Mouse (Mus musculus) Patski (cell line): ENCODE results near the gene Acp2. TPM values are rescaled to one million over a fixed set of nuclear protein-coding genes. Genes with fewer than 3 reads are reported as not detected.

ENCODE experiments used
- ATAC-seq: fragments of 100-300 bp; one replicate; pipeline ENCODE4 v1.8.0; 2021
- CTCF ChIA-PET: fragments of 350-600 bp; sonication (Branson Sonifier 250); formaldehyde crosslinking; loops from one replicate; lab custom pipeline; 2022; ENCODE audit warnings: inconsistent platforms; lab: Charles Lee
- POLR2A ChIA-PET: fragments of 350-600 bp; sonication (Branson Sonifier 250); formaldehyde crosslinking; loops from one replicate; lab custom pipeline; 2022; ENCODE audit warnings: antibody characterized with exemption, inconsistent platforms; lab: Charles Lee
- DNase-seq: peaks from one replicate; pipeline ENCODE4 v3.0.0-alpha.2; 2011; ENCODE audit warnings: low read depth, low spot score
- H3K27me3 ChIP-seq: fragments of 371-371 bp; one replicate; pipeline ENCODE4 v1.5.1; 2021
- CTCF ChIP-seq: fragments of 100-300 bp; IDR thresholded peaks from one replicate; pipeline ENCODE4 v1.5.1; 2021
- in situ Hi-C: fragments of 300-500 bp; cut with MboI; formaldehyde crosslinking; loops from 3 replicates; pipeline ENCODE4 v1.11.1; 2018; ENCODE audit warnings: low pct_unique_long_range_greater_than_20kb, mixed read lengths
- polyA plus RNA-seq: library from polyadenylated mRNA; unstranded; gene quantifications from one replicate; pipeline ENCODE4 v1.2.3, GENCODE M21; 2021

Gene Acp2
- polyA plus RNA-seq, 1 experiment from 2014 or later = 45.2 TPM

- TF ChIP-seq CTCF = no peak
- no peaks in the 10 kb centered on the region for H3K27me3 ChIP-seq
- CTCF ChIA-PET = no interaction called here
- DNase-seq (no peak), ATAC-seq (no peak)
- in situ Hi-C loops = no loop called here
- POLR2A ChIA-PET = no interaction called here
Measured at GRCm38 (mm10) chr2:91175490-91175889, 27.2 kb upstream of the Acp2 start.

GRCm38 (mm10) chr2:91176234-91176633 is 26.5 kb upstream of the Acp2 start:
- TF ChIP-seq CTCF = no peak
- POLR2A ChIA-PET = no interaction called here
- ATAC-seq (no peak), DNase-seq (no peak)
- H3K27me3 ChIP-seq = no peaks in the 10 kb centered on the region
- in situ Hi-C loops = no loop called here
- CTCF ChIA-PET = no interaction called here

GRCm38 (mm10) chr2:91179825-91180224 is 22.9 kb upstream of the Acp2 start:
- DNase-seq = no peak
- in situ Hi-C loops = no loop called here
- CTCF ChIA-PET = interaction anchor here (1.1 to 1.3 kb wide), 2 partner anchors 26 to 65 kb away, joined by 3 read pairs; no protein-coding TSS in a partner anchor
- POLR2A ChIA-PET = no interaction called here
- ATAC-seq = no peak
- H3K27me3 ChIP-seq = no peaks in the 10 kb centered on the region
- TF ChIP-seq CTCF = no peak

GRCm38 (mm10) chr2:91180706-91181105 is 22.0 kb upstream of the Acp2 start:
- ChIA-PET CTCF (no interaction called here), POLR2A (no interaction called here)
- no peaks in the 10 kb centered on the region for H3K27me3 ChIP-seq
- TF ChIP-seq CTCF = no peak
- ATAC-seq (no peak), DNase-seq (no peak)
- in situ Hi-C loops = no loop called here

- DNase-seq = no peak
- POLR2A ChIA-PET = interaction anchor here (0.7 to 1.1 kb wide), 2 partner anchors 20 to 50 kb away, joined by 3 read pairs; partner anchors contain the start of gene Nr1h3
- in situ Hi-C loops = no loop called here
- ATAC-seq = no peak
- no peak for TF ChIP-seq CTCF
- H3K27me3 ChIP-seq = no peaks in the 10 kb centered on the region
- CTCF ChIA-PET = no interaction called here
Measured at GRCm38 (mm10) chr2:91182016-91182404, 20.7 kb upstream of the Acp2 start.

- POLR2A ChIA-PET = interaction anchor here (1.1 kb wide), 1 partner anchor 20 kb away, joined by 3 read pairs; the partner anchor contains the start of gene Nr1h3
- in situ Hi-C loops = no loop called here
- peak; percentile 89 for ATAC-seq
- no peak for DNase-seq
- no peak for TF ChIP-seq CTCF
- no peaks in the 10 kb centered on the region for H3K27me3 ChIP-seq
- CTCF ChIA-PET = no interaction called here
Measured at GRCm38 (mm10) chr2:91182405-91183147, 20.1 kb upstream of the Acp2 start.

GRCm38 (mm10) chr2:91183148-91183513 is 19.6 kb upstream of the Acp2 start:
- peak; percentile 77 for DNase-seq
- CTCF ChIA-PET = no interaction called here

GRCm38 (mm10) chr2:91183711-91184405 is 18.8 kb upstream of the Acp2 start, which contains the start of gene Madd:
Gene Madd (minus strand): TSS chr2:91183837.
- POLR2A ChIA-PET = interaction anchor here (0.7 kb wide), 2 partner anchors 53 to 372 kb away, joined by 3 read pairs; no protein-coding TSS in a partner anchor
- no peaks in the 10 kb centered on the region for H3K27me3 ChIP-seq
- DNase-seq = no peak
- CTCF ChIA-PET = no interaction called here
- in situ Hi-C loops = no loop called here
- TF ChIP-seq CTCF = no peak
- ATAC-seq = no peak

More at GRCm38 (mm10) chr2:91183148-91183513, 19.6 kb upstream of the Acp2 start:
- TF ChIP-seq CTCF = no peak
- in situ Hi-C loops = no loop called here
- H3K27me3 ChIP-seq = no peaks in the 10 kb centered on the region
- POLR2A ChIA-PET = interaction anchor here (1.1 kb wide), 1 partner anchor 19 kb away, joined by 3 read pairs; the partner anchor contains the start of gene Nr1h3
- peak; percentile 83 for ATAC-seq

- DNase-seq (no peak), ATAC-seq (no peak)
- H3K27me3 ChIP-seq = no peaks in the 10 kb centered on the region
- no peak for TF ChIP-seq CTCF
- ChIA-PET CTCF (no interaction called here), POLR2A (no interaction called here)
- in situ Hi-C loops = no loop called here
Measured at GRCm38 (mm10) chr2:91186208-91186607, 16.5 kb upstream of the Acp2 start.

- no peak for TF ChIP-seq CTCF
Measured at GRCm38 (mm10) chr2:91187431-91187830, 15.3 kb upstream of the Acp2 start.

GRCm38 (mm10) chr2:91190501-91190900 is 12.2 kb upstream of the Acp2 start:
- no peak for TF ChIP-seq CTCF
- no peaks in the 10 kb centered on the region for H3K27me3 ChIP-seq
- ChIA-PET CTCF (no interaction called here), POLR2A (no interaction called here)
- in situ Hi-C loops = no loop called here
- ATAC-seq = no peak
- DNase-seq = no peak

More at GRCm38 (mm10) chr2:91187431-91187830, 15.3 kb upstream of the Acp2 start:
- in situ Hi-C loops = no loop called here
- ChIA-PET POLR2A (no interaction called here), CTCF (interaction anchor here (1.0 kb wide), 1 partner anchor 72 kb away, joined by 5 read pairs; no protein-coding TSS in a partner anchor)
- H3K27me3 ChIP-seq = no peaks in the 10 kb centered on the region
- no peak for DNase-seq
- ATAC-seq = no peak
